Mouse (Mus musculus) intestine, embryonic 16.5 days (tissue): ENCODE data around the gene Gm8871. TPM values are rescaled to one million over a fixed set of nuclear protein-coding genes. Genes with fewer than 3 reads are reported as not detected.
"Not testable (repeated sequence)": the region's sequence is repeated elsewhere in the genome, so short reads cannot be mapped to it uniquely, and the experiment has no call there.

Source experiments
- ATAC-seq: fragments of 200-750 bp; cut with Nextera tagmentation; 2 replicates; pipeline ENCODE4 v1.8.0; 2017; ENCODE audit warnings: moderate TSS enrichment, moderate library complexity
- H3K27ac ChIP-seq: fragments of 300-500 bp; sonication (generic); 2 replicates; pipeline ENCODE4 v1.5.1; 2014; ENCODE audit warnings: mild to moderate bottlenecking, low read length
- H3K27me3 ChIP-seq: fragments of 300-500 bp; sonication (generic); replicated peaks from 2 replicates; pipeline ENCODE4 v1.6.1; 2014; ENCODE audit warnings: low read length, control low read depth, mixed read lengths; ENCODE audit not compliant: control insufficient read depth, insufficient read depth
- H3K36me3 ChIP-seq: fragments of 300-500 bp; sonication (generic); 2 replicates; pipeline ENCODE4 v1.6.1; 2014; ENCODE audit warnings: low read length, control low read depth; ENCODE audit not compliant: control insufficient read depth, insufficient read depth
- H3K4me1 ChIP-seq: fragments of 300-500 bp; sonication (generic); 2 replicates; pipeline ENCODE4 v1.6.1; 2014; ENCODE audit warnings: low read length, control low read depth, mixed read lengths; ENCODE audit not compliant: control insufficient read depth, insufficient read depth
- H3K4me2 ChIP-seq: fragments of 300-500 bp; sonication (generic); 2 replicates; pipeline ENCODE4 v1.6.1; 2014; ENCODE audit warnings: low read depth, low read length, control low read depth
- H3K4me3 ChIP-seq: fragments of 300-500 bp; sonication (generic); 2 replicates; pipeline ENCODE4 v1.5.1; 2014; ENCODE audit warnings: mild to moderate bottlenecking, low read length
- H3K9ac ChIP-seq: fragments of 300-500 bp; sonication (generic); 2 replicates; pipeline ENCODE4 v1.6.1; 2014; ENCODE audit warnings: low read depth, low read length
- H3K9me3 ChIP-seq: fragments of 300-500 bp; sonication (generic); 2 replicates; pipeline ENCODE4 v1.6.1; 2016; ENCODE audit warnings: low read length, control low read depth; ENCODE audit not compliant: control insufficient read depth
- WGBS: fragments of 180-500 bp; shearing (Covaris S2); extraction: QIAGEN DNeasy Blood & Tissue Kit; methylation state at CpG from one replicate; pipeline ENCODE4 v1.1.7; 2014; 5-methylcytosine and 5-hydroxymethylcytosine counted together
- polyA plus RNA-seq: library from polyadenylated mRNA; unstranded; fragments of >200 nt; fragmentation: Nextera tagmentation; extraction: Ambion mirVana; gene quantifications from 2 replicates; pipeline ENCODE4 v1.2.1, GENCODE M21; 2015

Gene Gm8871
- polyA plus RNA-seq, result not detected in 2 replicates

GRCm38 (mm10) chr5:10947505-10947904, at the start of gene Gm8871, which contains the start of gene Gm8857:
TSS of gene Gm8871 (plus strand) at chr5:10947805.
TSS of gene Gm8857 (plus strand) at chr5:10947807.
- not testable (repeated sequence) for H3K4me2 ChIP-seq, H3K27ac ChIP-seq, H3K4me1 ChIP-seq, H3K27me3 ChIP-seq, ATAC-seq, H3K9ac ChIP-seq, H3K4me3 ChIP-seq, H3K9me3 ChIP-seq, H3K36me3 ChIP-seq
- 75% methylated on average over 2 of the region's 3 CpGs for WGBS

- H3K36me3 ChIP-seq, H3K9ac ChIP-seq, H3K4me1 ChIP-seq, H3K4me3 ChIP-seq, H3K27ac ChIP-seq, H3K9me3 ChIP-seq, ATAC-seq, H3K27me3 ChIP-seq, H3K4me2 ChIP-seq: not testable (repeated sequence)
- WGBS, result 86% methylated on average over 2 of the region's 2 CpGs
Observed at GRCm38 (mm10) chr5:10953512-10953911, 5.9 kb downstream of the Gm8871 start.

- H3K4me1 ChIP-seq, H3K9ac ChIP-seq, H3K27me3 ChIP-seq, H3K4me2 ChIP-seq, H3K27ac ChIP-seq, ATAC-seq, H3K36me3 ChIP-seq, H3K4me3 ChIP-seq, H3K9me3 ChIP-seq: not testable (repeated sequence)
- WGBS, result 91% methylated on average over 5 of the region's 8 CpGs
Observed at GRCm38 (mm10) chr5:10958057-10958456, 10.5 kb downstream of the Gm8871 start.

Other genes with a start within 250 kb of the Gm8871 start
- not detected in 2 replicates for gene Gm8857, start within 50 bp of the Gm8871 start, polyA plus RNA-seq
- not detected in 2 replicates for gene Gm8879, start 179.8 kb downstream of the Gm8871 start, polyA plus RNA-seq
- gene Gm5861, start 235.3 kb downstream of the Gm8871 start, polyA plus RNA-seq, result not detected in 2 replicates